Mouse (Mus musculus): ENCODE measurements around the gene Sema6c.
A peak's percentile ranks its signal among the peaks of the same experiment; 100 is the strongest.
"Not testable (repeated sequence)": the region's sequence is repeated elsewhere in the genome, so short reads cannot be mapped to it uniquely, and the experiment has no call there.

The Sema6c gene

DNA sequence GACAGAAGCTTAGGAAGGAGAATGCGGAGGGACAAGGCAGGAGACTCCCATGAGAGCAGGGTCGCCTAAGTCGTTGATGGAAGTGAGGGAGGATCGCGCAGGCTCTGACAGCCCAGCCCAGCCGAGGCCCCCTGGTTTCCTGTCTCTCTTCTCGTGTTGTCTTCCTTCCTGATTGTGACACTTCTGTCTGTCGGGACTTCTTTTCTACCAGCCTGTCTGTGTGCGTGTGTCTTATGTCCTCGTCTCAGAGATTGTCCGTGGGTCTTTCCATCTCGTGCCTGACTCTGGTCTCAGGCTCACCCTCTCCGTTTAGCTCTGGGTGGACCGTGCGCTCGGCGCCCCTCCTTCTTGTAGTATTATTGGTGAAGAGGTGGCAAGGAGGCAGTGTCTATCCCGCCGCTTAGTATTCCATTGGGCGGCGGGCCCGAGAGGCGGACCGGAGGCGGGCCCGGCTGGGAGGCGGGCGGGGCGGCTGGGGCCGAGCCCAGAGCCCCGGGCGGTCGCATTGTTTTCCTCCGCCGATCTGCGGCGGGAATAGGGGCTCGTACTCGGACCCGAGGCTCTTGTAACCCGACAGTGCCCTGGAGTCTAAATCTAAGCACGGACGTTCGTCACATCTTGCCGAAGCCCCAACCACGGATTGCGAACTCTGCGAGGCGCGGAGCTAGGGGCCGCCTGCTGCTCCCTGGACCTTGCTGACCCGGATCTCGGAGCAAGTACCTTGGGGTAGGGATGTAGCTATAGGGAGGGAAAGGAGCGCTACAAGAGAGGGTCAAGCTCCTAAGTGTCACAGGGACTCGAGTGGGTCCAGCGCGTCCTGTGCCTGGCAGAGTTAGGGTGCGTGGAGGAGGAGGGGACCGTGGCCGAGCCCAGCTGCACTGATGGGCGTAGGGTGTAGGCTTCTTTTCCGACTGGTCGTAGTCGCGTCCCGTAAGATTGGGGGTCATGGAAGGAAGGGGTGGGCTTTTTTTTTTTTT, at the start of gene Sema6c:
Gene Sema6c (plus strand): TSS at position 471 of the 977 bp plus-strand sequence.
- peak; percentile 74 for DNase-seq (ENCODE audit: low spot score)

DNA sequence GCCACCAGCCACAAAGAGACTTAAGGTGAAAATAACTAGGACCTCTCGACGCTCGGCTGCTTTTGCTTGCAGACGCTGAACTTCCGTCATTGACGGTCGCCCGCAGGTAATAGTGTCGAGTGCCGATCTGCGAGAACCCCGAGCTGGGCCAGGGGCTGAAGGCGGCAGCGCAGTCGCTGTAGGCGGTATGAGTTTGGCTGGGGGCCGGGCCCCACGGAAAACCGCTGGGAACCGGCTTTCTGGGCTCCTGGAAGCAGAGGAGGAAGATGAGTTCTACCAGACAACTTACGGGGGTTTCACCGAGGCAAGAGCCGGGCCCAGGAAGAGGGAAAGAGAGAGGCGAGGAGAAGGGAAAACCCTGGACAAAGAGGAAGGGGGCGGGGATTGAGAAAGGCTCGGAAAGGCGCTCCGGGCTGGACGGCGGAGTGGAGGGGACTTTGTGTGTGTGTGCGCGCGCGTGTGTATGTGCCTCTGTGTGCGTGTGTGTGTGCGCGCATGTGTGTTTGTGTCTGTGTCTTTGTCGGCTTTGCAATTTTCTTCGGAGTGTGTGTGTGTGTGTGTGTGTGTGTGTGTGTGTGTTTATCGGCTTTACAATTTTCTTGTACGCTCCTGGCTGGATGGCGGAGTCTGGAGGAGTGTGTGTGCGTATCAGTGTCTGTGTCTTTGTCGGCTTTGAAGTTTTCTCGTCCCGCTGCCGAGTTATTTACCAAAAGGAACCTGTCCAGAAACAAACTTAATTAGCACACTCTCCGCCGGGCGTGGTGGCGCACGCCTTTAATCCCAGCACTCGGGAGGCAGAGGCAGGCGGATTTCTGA, 49.1 kb upstream of the Sema6c start, which contains the start of gene Vps72:
Gene Vps72 (plus strand): TSS at position 112 of the 816 bp plus-strand sequence.
- peak; percentile 76 for DNase-seq (ENCODE audit: low spot score)

DNA sequence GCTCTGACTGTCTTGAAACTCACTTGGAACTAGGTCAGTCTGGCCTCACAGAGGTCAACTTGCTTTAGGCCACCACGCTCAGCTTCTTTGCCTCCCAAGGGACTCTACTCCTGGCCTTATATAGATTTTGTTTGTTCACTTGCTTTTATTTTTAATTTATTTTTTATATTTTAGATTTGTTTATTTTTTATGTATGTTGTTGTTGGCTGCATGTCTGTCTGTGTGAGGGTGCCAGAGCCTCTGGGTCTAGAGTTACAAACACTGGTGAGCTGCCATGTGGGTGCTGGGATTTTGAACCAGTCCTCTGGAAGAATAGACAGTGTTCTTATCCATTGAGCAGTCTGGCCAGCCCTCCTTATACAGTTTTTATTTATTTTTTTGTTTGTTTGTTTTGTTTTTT, 47.5 kb upstream of the Sema6c start:
- no peak for DNase-seq (ENCODE audit: low spot score)

DNA sequence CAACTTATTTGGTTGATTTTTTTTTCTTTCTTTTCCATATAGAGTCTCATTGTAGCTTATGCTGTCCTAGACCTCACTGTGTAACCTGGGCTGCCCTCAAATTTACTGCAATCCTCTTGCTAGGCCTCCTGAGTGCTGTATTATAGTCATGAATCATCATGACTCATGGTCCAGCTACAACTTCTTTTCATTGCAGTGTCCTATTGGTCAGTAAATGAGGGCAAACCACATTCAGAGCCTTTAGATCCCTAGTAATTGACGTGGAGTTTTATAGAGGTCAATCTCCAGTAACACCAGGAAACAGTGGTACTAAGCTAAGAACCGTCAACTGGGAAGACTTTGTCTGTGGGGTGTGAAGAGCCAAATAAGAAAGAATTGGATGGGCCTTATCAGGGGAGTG, 42.5 kb upstream of the Sema6c start:
- no peak for DNase-seq (ENCODE audit: low spot score)

DNA sequence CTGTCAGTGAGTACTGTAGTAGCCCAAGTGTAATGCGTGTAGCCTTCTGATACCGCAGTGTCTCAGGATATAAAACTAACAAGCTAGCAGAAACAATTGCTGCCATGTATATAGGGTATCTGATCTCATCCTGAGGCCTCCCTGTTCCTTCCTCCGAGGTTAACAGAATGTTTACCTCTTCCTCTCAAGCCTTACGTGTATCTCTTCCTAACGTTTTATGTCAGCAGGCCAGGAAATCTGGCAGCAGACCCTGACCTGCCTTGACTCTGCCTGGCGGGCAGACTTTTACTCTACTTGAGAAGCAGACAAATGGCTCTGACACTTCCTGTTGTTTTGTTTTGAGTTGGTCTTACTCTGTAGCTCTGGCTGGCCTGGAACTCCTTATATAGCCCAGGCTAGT, 38.7 kb upstream of the Sema6c start:
- DNase-seq (ENCODE audit: low spot score): no peak

DNA sequence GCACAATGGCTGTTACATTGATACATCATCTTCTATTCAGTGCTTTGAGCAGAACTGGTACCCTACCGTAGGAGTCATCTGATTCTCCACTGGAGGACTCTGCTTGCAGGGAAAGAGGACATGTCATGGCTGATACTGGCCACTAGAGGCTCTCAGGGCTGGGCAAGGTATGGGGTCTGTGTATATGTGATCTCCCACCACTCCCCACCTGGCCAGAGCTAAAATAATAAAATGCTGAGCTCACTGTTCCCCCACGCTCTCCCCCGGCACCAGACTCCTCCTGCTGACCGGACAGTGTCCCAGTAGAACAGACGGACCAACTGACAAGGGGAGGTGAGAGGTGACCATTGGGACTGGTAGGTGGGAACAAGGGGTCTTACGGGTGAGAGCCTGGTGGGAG, 36.0 kb upstream of the Sema6c start, which contains the start of gene Tmod4:
Gene Tmod4 (plus strand): TSS at position 231 of the 400 bp plus-strand sequence.
- DNase-seq (ENCODE audit: low spot score): no peak

DNA sequence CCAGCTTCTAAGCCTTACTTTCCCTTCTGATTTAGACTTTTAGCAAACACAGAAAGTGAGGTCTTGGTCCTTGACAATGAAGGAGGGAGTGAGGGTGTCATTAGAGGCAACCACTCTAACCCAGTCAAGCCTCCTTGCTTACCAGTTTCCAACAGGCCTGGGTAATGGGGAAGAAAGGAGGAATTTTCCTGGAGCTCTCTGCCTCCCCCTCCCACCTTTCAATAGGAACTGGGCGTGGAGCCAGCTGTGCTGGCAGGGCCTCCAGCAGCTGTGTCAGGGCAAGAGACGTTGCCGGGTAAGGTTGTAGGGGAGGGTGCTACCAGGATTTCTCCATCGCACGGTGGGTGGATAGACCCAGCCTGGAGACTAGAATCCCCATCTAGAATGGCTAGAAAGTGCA, 35.3 kb upstream of the Sema6c start:
- peak; percentile 58 for DNase-seq (ENCODE audit: low spot score)

DNA sequence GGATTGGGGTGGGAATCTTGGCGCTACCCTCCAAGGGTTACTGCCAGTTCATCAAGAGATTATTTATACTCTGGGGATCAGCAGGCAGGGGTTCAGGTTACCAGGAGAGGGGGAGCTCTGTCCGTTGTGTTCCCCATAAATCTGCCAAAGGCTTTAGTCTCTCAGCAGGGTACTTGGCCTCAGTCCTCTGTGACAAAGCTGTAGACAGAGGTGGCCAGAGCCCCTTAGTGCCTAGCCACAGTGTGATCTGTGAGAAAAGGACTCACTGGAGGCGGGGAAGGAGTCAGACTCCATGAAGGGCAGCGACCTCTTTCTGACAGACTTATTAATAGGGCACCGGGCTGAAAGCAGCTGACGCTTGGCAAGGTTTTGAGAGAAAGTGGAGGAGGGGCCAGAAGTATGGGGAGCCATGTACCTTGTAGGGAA, 31.0 kb upstream of the Sema6c start:
- no peak for DNase-seq (ENCODE audit: low spot score)

DNA sequence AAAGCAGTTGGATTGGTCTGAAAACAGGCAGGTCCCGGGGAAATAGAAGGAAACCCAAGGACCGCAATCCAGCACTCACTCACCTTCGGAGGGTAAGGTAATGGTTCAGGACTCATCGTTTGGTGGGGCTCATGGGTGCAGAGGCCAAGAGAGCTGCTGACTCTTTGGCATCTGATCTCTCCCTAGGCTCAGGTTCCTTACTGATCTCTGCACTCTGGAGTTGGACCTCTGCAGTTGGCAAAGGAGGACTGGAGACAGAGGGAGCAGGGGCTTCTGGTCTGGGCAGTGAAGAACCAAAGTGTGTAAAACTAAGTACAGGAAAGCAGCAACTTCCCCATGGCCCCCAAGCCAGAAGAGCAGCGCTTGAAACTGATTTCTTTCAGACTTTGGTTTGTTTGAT, 30.2 kb upstream of the Sema6c start:
- DNase-seq (ENCODE audit: low spot score): no peak

DNA sequence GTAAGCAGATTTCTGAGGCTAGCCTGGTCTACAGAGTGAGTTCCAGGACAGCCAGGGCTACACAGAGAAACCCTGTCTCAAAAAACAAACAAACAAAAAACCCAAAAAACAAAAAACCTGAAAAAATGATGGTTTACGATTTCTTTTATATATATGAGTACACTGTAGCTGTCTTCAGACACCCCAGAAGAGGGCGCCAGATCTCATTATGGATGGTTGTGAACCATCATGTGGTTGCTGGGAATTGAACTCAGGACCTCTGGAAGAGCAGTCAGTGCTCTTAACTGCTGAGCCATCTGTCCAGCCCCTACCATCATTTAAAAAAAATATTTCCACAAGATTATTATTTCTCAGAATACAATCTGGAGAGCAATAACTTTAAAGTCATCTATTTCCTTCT, 27.9 kb upstream of the Sema6c start:
- not testable (repeated sequence) for DNase-seq (ENCODE audit: low spot score)

DNA sequence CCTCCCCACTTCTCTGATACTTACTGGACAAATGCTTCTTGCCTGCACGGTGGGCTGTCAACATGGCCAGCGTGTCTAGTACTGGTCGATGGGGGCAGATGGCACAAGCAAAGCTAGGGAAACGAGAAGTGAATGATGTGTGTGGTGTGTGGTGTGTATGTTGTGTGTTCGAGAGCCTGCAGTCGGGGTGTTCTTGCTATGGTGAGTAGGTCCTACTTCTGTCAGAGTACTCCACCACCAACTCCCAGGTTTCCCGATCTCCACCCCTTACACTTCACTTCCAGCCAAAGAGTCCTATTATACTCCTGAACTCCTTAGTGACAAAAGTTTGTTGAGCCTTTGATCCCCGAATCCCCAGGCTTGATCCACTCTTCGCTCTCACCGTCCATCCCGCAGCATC, 27.1 kb upstream of the Sema6c start:
- DNase-seq (ENCODE audit: low spot score): no peak

DNA sequence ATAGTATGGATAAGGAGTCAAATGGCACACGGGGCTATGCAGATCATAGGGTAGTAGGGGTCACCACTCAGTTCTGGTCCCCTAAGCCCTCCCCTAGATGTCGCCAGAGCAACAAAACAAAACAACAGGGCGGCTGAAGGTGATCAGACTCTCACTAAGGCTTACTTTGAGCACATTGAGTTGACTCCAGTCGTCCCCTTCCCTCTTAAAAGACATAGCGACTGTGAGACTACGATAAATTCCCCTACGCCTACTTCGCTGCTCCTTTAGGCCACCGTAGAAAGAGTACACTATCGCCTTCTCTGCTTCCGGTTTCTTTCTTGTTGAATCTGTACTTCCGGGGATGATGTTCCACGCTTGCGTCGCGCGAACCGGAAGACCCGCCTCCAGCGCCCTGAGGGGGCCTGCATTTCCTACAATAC, 26.6 kb upstream of the Sema6c start, which contains the start of the genes Scnm1 and Lysmd1:
Gene Scnm1 (minus strand): TSS at position 332 of the 422 bp plus-strand sequence.
Gene Lysmd1 (plus strand): TSS at position 409 of the 422 bp plus-strand sequence.
- DNase-seq (ENCODE audit: low spot score): peak; percentile 70

DNA sequence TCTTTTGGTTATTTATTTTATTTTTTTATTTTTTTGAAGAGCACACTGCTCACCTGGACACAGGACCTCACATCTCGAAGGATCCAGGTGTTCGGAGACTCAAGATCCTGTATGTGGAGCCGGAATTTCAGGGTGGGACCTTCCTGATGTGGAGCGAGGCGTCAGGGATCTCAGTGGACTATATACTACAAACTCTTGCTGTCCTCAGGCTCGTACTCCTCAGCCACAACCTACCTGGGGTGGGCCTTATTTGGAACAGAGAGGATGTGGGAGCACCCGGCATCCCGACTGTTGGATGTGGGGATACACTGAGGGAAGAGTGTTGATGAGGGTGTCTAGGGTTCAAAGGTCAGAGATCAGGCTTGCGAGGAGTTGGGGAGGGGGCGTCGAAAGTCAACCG, 26.1 kb upstream of the Sema6c start:
- DNase-seq (ENCODE audit: low spot score): not testable (repeated sequence)

DNA sequence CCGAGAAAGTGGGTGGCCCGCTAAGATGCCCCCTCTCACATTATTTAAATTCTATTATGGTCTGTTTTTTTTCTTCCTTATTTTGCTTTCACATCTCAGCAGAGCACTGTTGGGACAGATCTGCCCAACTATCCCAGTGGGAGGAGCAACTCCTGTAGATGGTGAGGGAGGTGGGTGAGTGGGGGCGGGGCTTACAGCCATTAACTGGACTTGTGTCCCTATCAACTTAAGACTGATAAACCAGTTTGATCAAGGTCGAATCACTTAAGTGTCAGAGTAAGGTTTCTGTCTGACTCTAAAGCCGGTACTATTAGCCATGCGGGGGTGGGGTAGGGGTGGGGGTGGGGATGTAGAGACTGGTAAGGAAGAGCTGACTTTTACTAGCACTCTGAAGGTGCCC, 25.2 kb upstream of the Sema6c start:
- DNase-seq (ENCODE audit: low spot score): peak; percentile 40

DNA sequence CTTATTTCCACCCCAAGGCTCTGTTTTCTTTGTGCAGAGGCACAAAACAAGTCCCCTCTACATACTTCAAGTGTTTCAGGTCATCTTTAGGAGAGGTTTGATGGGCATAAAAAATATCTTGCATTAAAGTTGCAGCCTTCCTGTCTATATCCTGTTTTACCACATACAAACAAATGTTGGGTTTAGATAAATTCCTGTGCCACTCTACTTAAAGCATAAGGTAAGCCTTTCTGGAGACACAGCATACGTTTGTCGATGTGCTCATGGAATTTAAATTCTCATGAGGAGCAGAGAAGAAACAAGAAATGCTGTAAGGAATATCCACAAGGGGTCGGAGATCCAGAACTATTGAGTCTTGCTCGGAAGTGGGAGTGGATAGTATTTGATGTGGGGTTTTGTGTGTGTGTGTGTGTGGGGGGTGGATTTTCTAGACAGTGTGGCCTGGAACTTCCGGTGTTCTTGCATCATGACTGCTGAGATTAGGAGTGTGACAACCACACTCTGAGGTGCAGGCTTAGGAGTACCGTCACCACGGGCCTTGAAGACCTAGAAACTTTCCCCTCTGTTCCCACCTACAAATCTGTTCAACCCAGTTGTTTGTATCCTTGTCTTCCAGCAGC, 24.7 kb upstream of the Sema6c start:
- DNase-seq (ENCODE audit: low spot score): no peak

DNA sequence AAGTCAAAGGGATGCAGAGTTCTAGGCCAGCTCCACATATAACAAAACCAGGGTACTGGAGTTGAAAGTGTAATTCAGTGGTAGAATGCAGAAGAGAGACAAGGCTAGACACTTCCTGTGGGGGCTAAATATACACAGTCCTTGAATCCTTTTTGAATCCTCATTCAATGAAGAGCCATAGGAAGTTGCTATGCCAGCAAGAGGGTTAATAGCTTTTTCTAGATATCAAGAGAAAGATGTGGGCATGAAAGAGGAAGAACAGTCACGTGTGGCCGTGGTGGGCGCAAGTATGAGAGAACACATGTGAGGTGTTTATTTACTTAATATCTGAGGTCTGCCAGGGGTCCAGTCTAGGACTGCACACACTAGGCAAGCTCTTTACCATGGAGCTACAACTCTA, 23.9 kb upstream of the Sema6c start:
- no peak for DNase-seq (ENCODE audit: low spot score)

DNA sequence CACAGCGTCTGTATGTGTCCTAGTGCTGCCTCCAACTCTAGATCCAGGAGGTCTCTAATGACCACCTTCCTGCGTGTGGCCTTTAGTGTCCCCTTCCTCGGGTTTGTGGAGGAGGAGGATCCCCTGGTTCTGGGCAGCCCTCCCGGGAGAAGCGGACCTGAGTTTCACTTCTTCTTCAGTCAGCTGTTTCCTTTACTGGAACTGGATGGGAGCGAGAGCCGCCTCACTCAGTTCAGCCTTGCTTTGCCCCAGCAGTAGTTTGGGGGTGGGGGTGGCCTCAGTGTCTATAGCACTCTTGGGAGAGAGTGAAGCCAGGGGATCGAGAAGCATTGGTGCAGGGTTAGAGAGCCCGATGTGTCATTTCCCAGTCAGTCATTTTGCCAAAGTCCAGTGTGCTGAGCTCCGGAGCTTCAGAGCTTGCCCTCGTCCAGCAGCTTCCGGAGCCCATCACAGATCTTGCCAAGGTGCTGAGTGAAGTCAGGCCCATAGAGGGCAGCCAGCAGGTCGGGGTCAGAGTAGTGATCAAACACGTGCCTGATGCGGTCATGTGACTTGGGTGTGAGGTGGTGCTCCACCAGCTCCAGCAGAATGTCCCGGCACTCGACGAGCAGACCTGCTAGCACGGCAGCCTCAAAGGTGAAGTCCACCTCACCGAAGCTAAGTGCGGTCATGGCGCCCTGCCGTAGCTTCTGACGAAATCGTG, 20.5 kb upstream of the Sema6c start:
- no peak for DNase-seq (ENCODE audit: low spot score)

DNA sequence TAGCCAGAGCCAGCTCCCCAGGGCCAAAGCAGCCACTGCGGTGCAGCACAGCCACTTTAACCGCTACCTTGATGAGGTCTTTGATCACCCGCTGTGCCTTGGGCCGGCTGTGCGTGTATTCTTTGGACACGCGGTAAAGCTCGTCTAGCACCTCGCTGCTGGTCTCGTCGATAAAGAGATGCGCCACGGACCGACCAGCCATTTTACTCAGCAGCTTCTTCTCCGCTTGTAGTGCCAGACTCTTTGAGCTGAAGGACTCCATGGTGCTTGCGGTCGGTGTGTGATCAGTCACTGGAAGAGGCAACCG, 20.0 kb upstream of the Sema6c start:
- DNase-seq (ENCODE audit: low spot score): no peak

DNA sequence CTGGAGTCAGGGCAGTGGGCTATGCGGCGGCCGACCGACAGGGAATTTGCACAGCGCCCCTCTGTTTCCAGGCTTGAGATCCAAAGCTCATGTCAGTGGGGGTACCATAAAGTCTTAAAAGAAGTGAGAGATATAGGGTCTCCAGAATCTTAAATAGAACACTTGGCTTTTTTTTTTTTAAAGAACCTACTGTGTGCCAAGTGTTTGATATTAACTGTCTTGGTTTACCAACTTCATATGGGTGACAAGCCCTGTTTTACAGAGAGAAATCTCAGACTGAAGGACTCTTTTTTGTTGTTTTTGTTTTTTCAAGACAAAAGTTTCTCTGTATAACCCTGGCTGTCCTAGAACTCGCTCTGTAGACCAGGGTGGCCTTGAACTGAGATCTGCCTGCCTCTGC, 19.5 kb upstream of the Sema6c start:
- no peak for DNase-seq (ENCODE audit: low spot score)

DNA sequence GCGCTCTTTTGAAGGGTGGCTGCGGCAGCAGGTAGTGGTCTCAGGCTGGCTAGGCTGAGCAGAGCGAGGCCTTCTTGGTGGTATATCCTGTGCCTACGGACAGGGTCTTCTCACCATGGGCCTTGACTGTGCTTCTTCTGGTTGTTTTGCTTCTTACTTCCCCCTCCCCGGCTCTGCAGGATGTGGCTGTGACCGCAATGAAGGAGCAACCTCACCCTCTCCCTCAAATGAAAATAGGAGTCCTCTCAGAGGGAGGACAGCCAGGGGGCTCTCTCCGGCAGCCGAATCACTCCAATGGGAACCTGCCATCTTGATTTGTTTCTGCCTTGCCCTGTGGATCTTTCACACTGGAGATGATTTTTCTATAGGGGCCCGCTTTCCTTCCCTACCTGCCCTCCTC, 18.8 kb upstream of the Sema6c start:
- no peak for DNase-seq (ENCODE audit: low spot score)

DNA sequence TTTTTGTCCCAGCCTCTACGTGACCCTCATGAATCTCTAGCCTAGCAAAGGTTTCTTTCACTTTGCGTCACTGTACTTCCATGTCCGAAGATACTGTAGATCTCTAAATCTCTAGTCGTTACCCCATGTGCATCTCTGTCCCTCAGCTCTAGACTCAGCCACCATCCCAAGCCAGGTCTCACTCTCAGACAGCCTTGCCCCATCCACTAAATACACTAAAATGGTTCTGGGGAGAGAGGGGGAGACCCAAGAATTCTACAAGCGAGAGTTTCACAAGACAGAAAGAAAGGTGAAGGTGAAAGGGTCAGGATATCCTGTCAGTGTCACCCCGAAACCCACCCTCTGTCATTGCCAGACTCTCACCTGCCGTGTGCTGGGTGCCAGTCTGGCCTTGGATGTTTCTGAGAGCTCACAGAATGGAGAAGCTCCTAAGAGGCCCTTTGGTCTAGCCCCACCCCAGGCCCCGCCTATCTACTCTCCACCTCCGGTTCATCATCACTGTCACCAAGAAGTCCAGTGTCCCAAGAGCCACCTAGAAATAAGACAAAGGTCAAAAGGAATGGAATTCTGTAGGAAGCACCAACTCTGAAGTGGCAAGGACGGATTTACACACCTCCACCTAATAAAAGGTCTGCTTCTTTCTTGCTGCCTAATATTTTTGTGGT, 18.2 kb upstream of the Sema6c start, which contains the start of gene Tnfaip8l2:
Gene Tnfaip8l2 (minus strand): TSS at position 409 of the 665 bp plus-strand sequence.
- no peak for DNase-seq (ENCODE audit: low spot score)

Measured in ovary, postnatal 14 days (tissue).